Mouse (Mus musculus) heart, embryonic 11.5 days (tissue): ENCODE data around the gene Stat2. TPM values are rescaled to one million over a fixed set of nuclear protein-coding genes. Genes with fewer than 3 reads are reported as not detected.

Experiments used
- ATAC-seq: fragments of 200-750 bp; cut with Nextera tagmentation; replicated peaks from 2 replicates; pipeline ENCODE4 v1.8.0; 2017; ENCODE audit warnings: moderate library complexity; ENCODE audit not compliant: insufficient number of reproducible peaks, low FRiP score, low TSS enrichment
- H3K27ac ChIP-seq: fragments of 300-500 bp; sonication (generic); 2 replicates; pipeline ENCODE4 v1.5.1; 2014; ENCODE audit warnings: mild to moderate bottlenecking, low read depth, low read length
- H3K27me3 ChIP-seq: fragments of 300-500 bp; sonication (generic); 2 replicates; pipeline ENCODE4 v1.6.1; 2014; ENCODE audit warnings: mild to moderate bottlenecking, low read length, mixed read lengths; ENCODE audit not compliant: control insufficient read depth, insufficient read depth
- H3K36me3 ChIP-seq: fragments of 300-500 bp; sonication (generic); 2 replicates; pipeline ENCODE4 v1.6.1; 2014; ENCODE audit warnings: mild to moderate bottlenecking, low read length, moderate library complexity, mixed read lengths; ENCODE audit not compliant: control insufficient read depth, insufficient read depth
- H3K4me1 ChIP-seq: fragments of 300-500 bp; sonication (generic); 2 replicates; pipeline ENCODE4 v1.6.1; 2014; ENCODE audit warnings: low read length; ENCODE audit not compliant: control insufficient read depth, insufficient read depth
- H3K4me2 ChIP-seq: fragments of 300-500 bp; sonication (generic); 2 replicates; pipeline ENCODE4 v1.6.1; 2014; ENCODE audit warnings: mild to moderate bottlenecking, moderate library complexity
- H3K4me3 ChIP-seq: fragments of 300-500 bp; sonication (generic); 2 replicates; pipeline ENCODE4 v1.5.1; 2014; ENCODE audit warnings: low read depth, low read length
- H3K9ac ChIP-seq: fragments of 300-500 bp; sonication (generic); 2 replicates; pipeline ENCODE4 v1.6.1; 2014; ENCODE audit warnings: mild to moderate bottlenecking, low read depth, low read length, moderate library complexity
- H3K9me3 ChIP-seq: fragments of 300-500 bp; sonication (generic); replicated peaks from 2 replicates; pipeline ENCODE4 v1.6.1; 2016; ENCODE audit warnings: low read length; ENCODE audit not compliant: control insufficient read depth
- WGBS: fragments of 180-500 bp; shearing (Covaris S2); extraction: QIAGEN DNeasy Blood & Tissue Kit; methylation state at CpG from one replicate; pipeline ENCODE4 v1.1.7; 2014; ENCODE audit not compliant: insufficient replicate concordance; 5-methylcytosine and 5-hydroxymethylcytosine counted together
- polyA plus RNA-seq: library from polyadenylated mRNA; unstranded; fragments of >200 nt; fragmentation: Nextera tagmentation; extraction: Ambion mirVana; gene quantifications from 2 replicates; pipeline ENCODE4 v1.2.1, GENCODE M21; 2014

The Stat2 gene
- polyA plus RNA-seq, 1 experiment from 2014 or later: 8.6 TPM

DNA sequence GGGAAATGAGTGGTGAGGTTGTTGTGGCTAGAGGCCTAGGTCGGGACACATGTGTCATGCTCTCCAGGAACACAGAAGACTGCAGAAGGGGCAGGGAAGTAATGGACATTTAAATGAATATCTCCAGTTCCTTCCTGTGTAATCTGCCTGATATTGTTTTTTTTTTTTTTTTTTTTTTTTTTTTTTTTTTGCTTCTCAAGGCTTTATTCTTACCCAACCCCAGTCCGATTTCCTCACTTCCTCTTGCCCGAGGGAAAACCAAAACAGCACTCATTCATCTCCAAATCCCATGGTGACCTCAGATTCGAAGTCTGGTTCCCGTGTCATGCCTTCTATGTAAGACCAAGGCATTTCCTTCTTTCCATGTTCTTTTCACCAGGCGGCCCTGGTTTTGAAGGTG lies 27.9 kb downstream of the Stat2 start:
- Histone ChIP-seq H3K9ac (no peak overlapping the region), H3K27me3 (no peaks in the 10 kb centered on the region), H3K36me3 (no peaks in the 10 kb centered on the region), H3K4me2 (no peak overlapping the region), H3K4me1 (peaks cover 17% of the 10 kb centered on the region), H3K4me3 (no peak overlapping the region), H3K27ac (peak overlapping the region; percentile 75; the same call in 1 of the 2 replicates), H3K9me3 (no peaks in the 10 kb centered on the region)
- 63% methylated on average over 6 of the region's 6 CpGs for WGBS
- ATAC-seq: no peak

DNA sequence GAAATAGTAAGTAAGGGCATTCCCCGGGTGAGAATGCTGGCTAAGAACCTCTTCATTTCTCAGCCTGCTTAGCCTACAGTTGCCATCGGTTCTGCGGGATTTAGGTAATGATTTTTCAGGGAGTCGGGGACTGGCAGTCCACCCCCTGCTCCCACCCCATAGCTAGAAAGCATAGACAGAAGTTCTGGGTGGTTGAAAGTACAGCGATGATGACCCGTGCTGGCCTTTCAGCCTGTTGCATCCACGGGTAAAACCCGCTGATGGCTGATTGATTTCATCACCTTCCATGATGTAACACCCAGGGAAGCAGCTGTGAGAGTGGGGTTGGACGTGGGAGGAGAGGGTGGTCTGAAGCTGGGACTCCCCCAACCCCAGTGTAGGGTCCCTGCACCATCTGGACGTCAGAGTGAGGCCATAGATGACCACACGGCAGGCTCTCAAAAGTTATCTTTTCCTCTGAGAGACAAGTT lies 28.4 kb downstream of the Stat2 start, which contains the start of gene Il23a:
TSS of gene Il23a (minus strand) at position 51 of the 470 bp plus-strand sequence.
- no peaks in the 10 kb centered on the region for H3K27me3 ChIP-seq
- H3K36me3 ChIP-seq: no peaks in the 10 kb centered on the region
- H3K4me1 ChIP-seq: peaks cover 17% of the 10 kb centered on the region
- no peak for ATAC-seq
- H3K4me3 ChIP-seq: no peak within 1 kb of the TSS
- 70% methylated on average over 11 of the region's 11 CpGs for WGBS
- H3K27ac ChIP-seq: peak within 1 kb of the TSS; percentile 75
- H3K4me2 ChIP-seq: peak within 1 kb of the TSS; percentile 27; the same call in 1 of the 2 replicates
- H3K9ac ChIP-seq: 0 out of 2 replicates have a peak within 1 kb of the TSS, but pooled peaks have one; percentile 22
- H3K9me3 ChIP-seq: no peaks in the 10 kb centered on the region

DNA sequence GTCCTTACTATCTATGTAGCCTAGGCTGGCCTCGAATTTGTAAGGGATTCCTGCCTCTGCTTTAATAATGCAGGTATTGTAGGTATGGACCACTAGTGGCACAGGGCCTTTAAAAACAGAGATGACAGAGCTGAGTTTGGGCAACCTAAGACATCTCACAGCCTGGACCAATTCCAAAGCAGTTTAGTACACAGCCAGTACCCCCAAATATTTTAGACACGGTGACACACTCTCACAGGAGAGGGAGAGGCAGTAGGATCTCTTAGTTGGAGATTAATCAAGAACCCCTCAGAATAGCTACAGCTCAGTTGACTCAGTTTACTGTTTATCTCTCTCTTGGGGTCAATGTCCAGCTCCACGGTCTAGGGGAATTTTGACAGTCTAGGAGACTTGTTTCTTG lies 32.0 kb downstream of the Stat2 start:
- WGBS: 32% methylated on average over 3 of the region's 3 CpGs

DNA sequence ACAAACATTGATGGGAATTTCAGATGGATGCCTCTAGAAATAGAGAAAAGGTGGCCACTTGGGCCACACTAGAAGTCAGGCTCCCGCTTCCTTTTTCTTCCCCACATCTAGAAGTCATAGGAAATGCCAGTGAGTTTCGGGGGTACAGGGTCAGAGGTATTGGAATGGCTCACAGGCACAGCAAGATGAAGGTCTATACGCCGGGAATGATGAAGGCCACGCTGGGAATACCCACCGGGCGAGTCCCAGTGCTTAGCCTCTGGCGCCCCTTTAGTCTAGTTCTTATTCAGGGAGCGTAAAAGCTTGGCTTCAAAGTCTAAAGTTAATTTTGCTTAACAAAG lies 32.4 kb downstream of the Stat2 start:
- Histone ChIP-seq H3K36me3 (no peaks in the 10 kb centered on the region), H3K9ac (peak overlapping the region; percentile 94), H3K4me1 (peaks cover 11% of the 10 kb centered on the region), H3K4me2 (peak overlapping the region; percentile 80), H3K27ac (peak overlapping the region; percentile 91), H3K27me3 (no peaks in the 10 kb centered on the region), H3K4me3 (peak overlapping the region; percentile 69), H3K9me3 (no peaks in the 10 kb centered on the region)
- 0 out of 2 replicates have a peak, but pooled peaks have one; percentile 2 for ATAC-seq
- under 1% methylated on average over 9 of the region's 9 CpGs for WGBS

More for the DNA sequence above, 32.0 kb downstream of the Stat2 start:
- H3K36me3 ChIP-seq: no peaks in the 10 kb centered on the region
- no peak for ATAC-seq
- H3K27me3 ChIP-seq: no peaks in the 10 kb centered on the region
- peak overlapping the region; percentile 94 for H3K9ac ChIP-seq
- H3K4me1 ChIP-seq: peaks cover 15% of the 10 kb centered on the region
- H3K4me2 ChIP-seq: peak overlapping the region; percentile 80
- peak overlapping the region; percentile 91 for H3K27ac ChIP-seq
- no peaks in the 10 kb centered on the region for H3K9me3 ChIP-seq
- peak overlapping the region; percentile 69 for H3K4me3 ChIP-seq

DNA sequence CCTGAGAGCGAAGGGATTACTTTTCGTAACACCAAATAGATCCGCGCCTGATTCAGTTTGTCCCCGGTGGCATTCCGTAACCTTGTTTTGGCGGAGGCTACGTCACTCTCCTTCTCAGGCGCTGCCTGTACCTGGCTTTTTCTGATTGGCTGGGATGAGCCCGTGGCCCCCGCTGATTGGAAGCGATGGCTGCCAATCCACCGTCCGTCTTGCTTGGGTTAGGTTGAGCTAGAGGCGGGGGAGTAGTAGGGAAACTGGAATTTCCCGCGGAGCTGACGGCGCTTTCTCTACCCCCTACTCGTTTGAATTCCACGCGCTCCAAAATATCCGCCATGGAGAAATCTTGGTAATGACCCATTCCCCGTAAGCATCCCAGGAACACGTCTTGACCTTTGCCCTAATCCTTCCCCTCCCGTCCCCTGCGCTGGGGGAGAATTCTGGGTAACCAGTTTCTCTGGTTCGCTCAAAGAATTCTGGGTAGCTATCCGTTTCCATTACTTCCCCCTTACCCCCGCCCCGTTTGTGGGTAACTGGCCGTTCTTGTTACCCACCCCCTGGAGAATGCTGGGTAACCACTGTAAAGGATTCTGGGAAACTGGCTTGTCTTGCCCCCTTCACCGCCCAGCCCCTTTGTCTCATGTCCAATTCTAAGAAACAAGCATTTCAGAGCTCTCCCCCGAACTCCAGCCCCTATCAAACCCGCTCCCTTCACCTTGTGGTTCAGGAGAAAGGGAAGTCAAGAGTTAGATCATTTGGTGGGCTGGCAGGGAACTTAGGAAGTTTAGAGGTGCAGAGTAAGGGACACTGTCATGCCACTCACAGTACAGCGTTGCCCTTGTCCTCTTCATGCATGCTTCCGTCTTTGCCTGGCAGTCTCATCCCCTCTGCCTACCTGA lies 33.0 kb downstream of the Stat2 start, which contains the start of gene Pan2:
TSS of gene Pan2 (plus strand) at position 210 of the 896 bp plus-strand sequence.
- H3K36me3 ChIP-seq: peaks cover 5% of the 10 kb centered on the region
- H3K4me2 ChIP-seq: peak within 1 kb of the TSS; percentile 80
- peak within 1 kb of the TSS; percentile 69 for H3K4me3 ChIP-seq
- H3K9me3 ChIP-seq: no peaks in the 10 kb centered on the region
- ATAC-seq: peak; percentile 99
- H3K4me1 ChIP-seq: peaks cover 10% of the 10 kb centered on the region
- H3K27me3 ChIP-seq: no peaks in the 10 kb centered on the region
- H3K27ac ChIP-seq: peak within 1 kb of the TSS; percentile 91
- H3K9ac ChIP-seq: peak within 1 kb of the TSS; percentile 94
- 2% methylated on average over 37 of the region's 37 CpGs for WGBS

DNA sequence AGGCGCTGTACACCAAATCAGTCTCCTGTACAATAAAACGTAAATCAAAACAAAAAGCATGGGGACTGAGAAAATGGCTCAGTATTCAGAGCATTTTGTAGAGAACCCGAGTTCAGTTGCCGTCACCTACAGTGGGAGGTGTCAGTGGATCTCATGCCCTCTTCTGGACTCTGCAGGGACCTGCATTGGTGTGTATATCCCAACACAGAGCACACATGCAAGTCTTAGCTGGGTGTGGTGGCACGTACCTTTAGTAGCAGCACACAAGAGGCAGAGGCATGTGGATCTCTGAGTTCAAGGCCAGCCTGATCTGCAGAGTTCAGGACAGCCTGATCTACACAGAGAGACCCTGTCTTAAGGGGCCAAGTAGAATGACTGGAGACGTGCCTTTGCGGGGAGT lies 39.3 kb downstream of the Stat2 start:
- Histone ChIP-seq H3K4me1 (peaks cover 14% of the 10 kb centered on the region), H3K36me3 (peaks cover 23% of the 10 kb centered on the region), H3K27me3 (no peaks in the 10 kb centered on the region), H3K4me3 (no peak overlapping the region), H3K27ac (peak overlapping the region; percentile 81), H3K4me2 (no peak overlapping the region), H3K9ac (peak overlapping the region; percentile 34; the same call in 1 of the 2 replicates), H3K9me3 (no peaks in the 10 kb centered on the region)
- WGBS: 91% methylated on average over 7 of the region's 7 CpGs
- ATAC-seq: no peak

DNA sequence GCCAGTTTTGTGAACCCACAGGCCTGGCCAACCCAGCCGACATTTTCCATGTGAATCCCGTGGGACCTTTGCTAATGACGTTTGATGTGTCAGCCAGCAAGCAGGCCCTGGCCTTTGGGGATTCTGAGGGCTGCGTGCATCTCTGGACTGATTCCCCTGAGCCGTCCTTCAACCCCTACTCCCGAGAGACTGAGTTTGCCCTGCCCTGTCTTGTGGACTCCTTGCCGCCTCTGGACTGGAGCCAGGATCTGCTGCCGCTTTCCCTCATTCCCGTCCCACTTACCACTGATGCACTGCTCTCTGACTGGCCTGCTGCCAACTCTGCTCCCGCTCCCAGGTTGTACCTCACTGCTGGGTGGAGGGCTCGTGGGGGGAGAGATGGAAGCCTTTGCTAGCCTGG lies 39.8 kb downstream of the Stat2 start:
- no peaks in the 10 kb centered on the region for H3K27me3 ChIP-seq
- no peak overlapping the region for H3K4me3 ChIP-seq
- H3K36me3 ChIP-seq: peaks cover 24% of the 10 kb centered on the region
- peak overlapping the region; percentile 48 for H3K4me2 ChIP-seq
- no peaks in the 10 kb centered on the region for H3K9me3 ChIP-seq
- peaks cover 14% of the 10 kb centered on the region for H3K4me1 ChIP-seq
- ATAC-seq: peak; percentile 75
- peak overlapping the region; percentile 34; the same call in 1 of the 2 replicates for H3K9ac ChIP-seq
- peak overlapping the region; percentile 81 for H3K27ac ChIP-seq
- 44% methylated on average over 11 of the region's 11 CpGs for WGBS

DNA sequence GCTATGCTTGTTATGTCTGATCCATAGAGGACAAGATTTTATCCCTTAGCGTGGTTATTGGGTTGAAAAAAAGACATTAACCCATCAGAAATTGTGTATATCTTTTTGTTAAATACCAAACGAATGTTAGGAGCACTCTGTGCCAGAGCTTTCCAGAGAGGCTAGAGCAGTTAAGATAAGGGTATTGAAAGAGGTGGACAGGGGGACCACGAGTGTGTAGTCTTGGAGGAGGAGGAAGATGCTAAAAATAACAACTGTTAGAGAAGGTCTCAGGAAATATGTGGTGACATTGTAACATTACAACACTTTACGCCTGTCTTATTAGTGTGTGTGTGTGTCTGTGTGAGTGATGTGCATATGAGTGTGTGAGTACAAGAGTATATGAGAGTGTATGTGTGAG lies 40.5 kb downstream of the Stat2 start:
- no peak for ATAC-seq
- Histone ChIP-seq H3K4me1 (peaks cover 14% of the 10 kb centered on the region), H3K36me3 (peaks cover 27% of the 10 kb centered on the region), H3K4me3 (no peak overlapping the region), H3K9ac (peak overlapping the region; percentile 28; the same call in 1 of the 2 replicates), H3K27ac (peak overlapping the region; percentile 81), H3K27me3 (no peaks in the 10 kb centered on the region), H3K4me2 (peak overlapping the region; percentile 48), H3K9me3 (no peaks in the 10 kb centered on the region)
- WGBS: 49% methylated on average over 4 of the region's 4 CpGs
